Mouse (Mus musculus): ENCODE data around the gene Caml. TPM values are rescaled to one million over a fixed set of nuclear protein-coding genes. Genes with fewer than 3 reads are reported as not detected.
"Not testable (repeated sequence)": the region's sequence is repeated elsewhere in the genome, so short reads cannot be mapped to it uniquely, and the experiment has no call there.

Caml gene
- polyA plus RNA-seq, 1 experiment from 2014 or later, result 54.9 TPM

DNA sequence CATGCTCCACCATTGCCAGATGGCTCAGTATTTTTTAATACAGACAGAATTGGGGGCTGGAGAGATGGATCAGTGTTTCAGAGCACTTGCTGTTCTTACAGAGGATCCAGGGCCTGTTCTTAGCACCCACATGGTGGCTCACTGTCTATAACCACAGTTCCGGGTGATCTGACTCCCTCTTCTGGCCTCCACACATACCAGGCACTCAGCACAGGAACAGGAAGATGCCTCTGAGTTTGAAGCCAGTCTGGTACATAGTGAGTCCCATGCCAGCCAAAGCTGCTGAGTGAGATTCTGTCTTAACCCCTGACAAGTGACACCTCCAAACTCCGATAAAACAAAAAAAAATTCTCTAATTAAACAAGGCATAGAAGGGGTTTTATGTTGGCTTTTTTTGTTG lies 2.5 kb upstream of the Caml start:
- no peaks in the 10 kb centered on the region for H3K9me3 ChIP-seq (ENCODE audit: low read depth, low read length)
- H3K9ac ChIP-seq, result no peak overlapping the region
- ATAC-seq (ENCODE audit: insufficient read depth), result no peak
- TF ChIP-seq CTCF (IDR thresholded peaks at IDR 0.05; ENCODE audit: low read depth), result no peak
- no peak for DNase-seq
- H3K36me3 ChIP-seq (ENCODE audit: insufficient read depth), result peaks cover 8% of the 10 kb centered on the region; the same call in 1 of the 2 replicates
- no peak overlapping the region for H3K4me2 ChIP-seq
- H3K4me1 ChIP-seq (ENCODE audit: insufficient read depth), result peaks cover 3% of the 10 kb centered on the region; the same call in 1 of the 2 replicates
- H3K27me3 ChIP-seq (ENCODE audit: insufficient read depth, low read length), result no peaks in the 10 kb centered on the region
- WGBS, result 83% methylated on average over 2 of the region's 2 CpGs
- no peak overlapping the region for H3K27ac ChIP-seq (ENCODE audit: low read depth)
- no peak overlapping the region for H3K4me3 ChIP-seq (ENCODE audit: low read depth, low read length)

DNA sequence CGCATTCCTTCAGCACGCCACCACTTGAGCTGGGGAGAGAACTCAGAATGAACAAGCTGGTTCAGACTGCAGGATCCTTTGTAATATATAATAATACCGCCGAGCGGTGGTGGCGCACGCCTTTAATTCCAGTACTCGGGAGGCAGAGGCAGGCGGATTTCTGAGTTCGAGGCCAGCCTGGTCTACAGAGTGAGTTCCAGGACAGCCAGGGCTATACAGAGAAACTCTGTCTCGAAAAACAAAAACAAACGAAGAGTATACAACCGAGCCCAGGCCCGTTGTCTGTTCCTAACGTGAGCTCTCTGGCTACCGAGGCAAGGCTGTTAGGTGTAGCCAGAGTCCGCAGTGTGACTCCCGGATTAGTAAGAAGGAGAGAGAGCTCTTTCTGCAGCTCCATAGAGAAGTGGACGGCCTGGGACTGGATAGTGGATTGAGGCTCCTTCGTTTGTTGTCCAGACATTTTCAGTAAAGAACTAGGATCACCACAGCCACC lies 603 bp upstream of the Caml start:
- Histone ChIP-seq H3K4me3 (ENCODE audit: low read depth, low read length) (peak overlapping the region; percentile 85), H3K9ac (peak overlapping the region; percentile 78), H3K36me3 (ENCODE audit: insufficient read depth) (peaks cover 19% of the 10 kb centered on the region; the same call in 1 of the 2 replicates), H3K27ac (ENCODE audit: low read depth) (peak overlapping the region; percentile 88; the same call in 1 of the 2 replicates), H3K4me2 (peak overlapping the region; percentile 91)
- H3K27me3 ChIP-seq (ENCODE audit: insufficient read depth, low read length); ATAC-seq (ENCODE audit: insufficient read depth); DNase-seq; H3K4me1 ChIP-seq (ENCODE audit: insufficient read depth); H3K9me3 ChIP-seq (ENCODE audit: low read depth, low read length): not testable (repeated sequence)
- 17% methylated on average over 20 of the region's 20 CpGs for WGBS

GRCm38 (mm10) chr13:55634639-55635127 lies 11.9 kb downstream of the Caml start, which contains the start of gene Ddx46:
Gene Ddx46 (plus strand): TSS chr13:55635027.
- peak within 1 kb of the TSS; percentile 90 for H3K9ac ChIP-seq
- H3K36me3 ChIP-seq (ENCODE audit: insufficient read depth), result peaks cover 45% of the 10 kb centered on the region
- peaks cover 3% of the 10 kb centered on the region; the same call in 1 of the 2 replicates for H3K4me1 ChIP-seq (ENCODE audit: insufficient read depth)
- peak; percentile 90 for TF ChIP-seq CTCF (IDR thresholded peaks at IDR 0.05; ENCODE audit: low read depth)
- peak within 1 kb of the TSS; percentile 70 for H3K4me2 ChIP-seq
- peak; percentile 91 for ATAC-seq (ENCODE audit: insufficient read depth)
- WGBS, result 4% methylated on average over 30 of the region's 30 CpGs
- peak; percentile 95 for DNase-seq
- no peak within 1 kb of the TSS for H3K27ac ChIP-seq (ENCODE audit: low read depth)
- peak within 1 kb of the TSS; percentile 94 for H3K4me3 ChIP-seq (ENCODE audit: low read depth, low read length)
- no peaks in the 10 kb centered on the region for H3K9me3 ChIP-seq (ENCODE audit: low read depth, low read length)
- no peaks in the 10 kb centered on the region for H3K27me3 ChIP-seq (ENCODE audit: insufficient read depth, low read length)

- ATAC-seq (ENCODE audit: insufficient read depth) (peak; percentile 51; the same call in 1 of the 2 replicates), DNase-seq (no peak)
- Histone ChIP-seq H3K4me3 (ENCODE audit: low read depth, low read length) (peak overlapping the region; percentile 94), H3K27me3 (ENCODE audit: insufficient read depth, low read length) (no peaks in the 10 kb centered on the region), H3K9ac (peak overlapping the region; percentile 90), H3K4me2 (peak overlapping the region; percentile 70), H3K4me1 (ENCODE audit: insufficient read depth) (peaks cover 3% of the 10 kb centered on the region; the same call in 1 of the 2 replicates), H3K9me3 (ENCODE audit: low read depth, low read length) (no peaks in the 10 kb centered on the region), H3K36me3 (ENCODE audit: insufficient read depth) (peaks cover 49% of the 10 kb centered on the region), H3K27ac (ENCODE audit: low read depth) (no peak overlapping the region)
- WGBS, result under 1% methylated on average over 40 of the region's 40 CpGs
- TF ChIP-seq CTCF (IDR thresholded peaks at IDR 0.05; ENCODE audit: low read depth), result no peak
Observed at GRCm38 (mm10) chr13:55635146-55635571, 12.4 kb downstream of the Caml start.

DNA sequence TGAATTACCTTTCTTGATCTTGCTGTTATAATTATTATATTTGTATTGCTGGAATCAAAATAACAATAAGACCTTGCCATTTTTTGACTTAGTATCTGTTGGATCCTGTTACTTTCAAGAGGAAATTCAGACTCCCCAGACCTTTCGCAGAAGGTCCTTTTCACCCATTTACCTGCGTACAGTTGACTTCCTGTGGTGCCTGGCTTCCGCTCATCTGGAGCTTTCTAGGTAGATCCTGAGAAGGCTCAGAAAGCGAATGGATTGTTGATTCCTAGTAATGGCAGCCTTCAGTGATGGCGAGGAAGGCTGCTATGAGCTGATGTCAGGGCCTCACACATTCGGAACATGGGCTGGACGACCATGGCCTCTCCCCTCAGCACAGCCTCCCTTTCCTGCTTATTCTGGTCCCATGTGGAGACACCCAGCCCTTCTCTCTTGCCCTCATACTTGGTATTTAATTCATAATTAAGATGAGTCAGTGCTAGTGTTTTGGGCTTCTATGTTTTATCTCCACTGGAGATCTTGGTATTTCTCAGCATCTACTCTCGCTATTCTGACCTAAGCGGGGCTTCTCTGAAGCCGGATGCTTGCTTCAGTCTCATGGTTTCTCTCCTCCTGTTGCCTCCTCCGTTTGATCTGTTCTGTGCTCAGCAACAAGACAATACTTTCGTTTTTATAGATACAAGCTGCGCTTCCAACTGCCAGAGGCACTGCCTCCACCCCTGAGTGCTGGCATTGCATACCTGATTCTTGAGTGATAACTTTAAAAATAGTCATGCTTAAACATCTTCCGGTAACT lies 13.6 kb downstream of the Caml start:
- H3K4me3 ChIP-seq (ENCODE audit: low read depth, low read length), result peak overlapping the region; percentile 94
- H3K9ac ChIP-seq, result no peak overlapping the region
- DNase-seq (no peak), ATAC-seq (ENCODE audit: insufficient read depth) (no peak)
- no peaks in the 10 kb centered on the region for H3K9me3 ChIP-seq (ENCODE audit: low read depth, low read length)
- peaks cover 3% of the 10 kb centered on the region; the same call in 1 of the 2 replicates for H3K4me1 ChIP-seq (ENCODE audit: insufficient read depth)
- H3K36me3 ChIP-seq (ENCODE audit: insufficient read depth), result peaks cover 45% of the 10 kb centered on the region
- H3K27ac ChIP-seq (ENCODE audit: low read depth), result no peak overlapping the region
- WGBS, result 89% methylated on average over 14 of the region's 14 CpGs
- peak overlapping the region; percentile 70 for H3K4me2 ChIP-seq
- no peaks in the 10 kb centered on the region for H3K27me3 ChIP-seq (ENCODE audit: insufficient read depth, low read length)
- TF ChIP-seq CTCF (IDR thresholded peaks at IDR 0.05; ENCODE audit: low read depth), result no peak

GRCm38 (mm10) chr13:55640480-55640879 lies 17.7 kb downstream of the Caml start:
- not testable (repeated sequence) for H3K9me3 ChIP-seq (ENCODE audit: low read depth, low read length); H3K9ac ChIP-seq; H3K4me2 ChIP-seq; ATAC-seq (ENCODE audit: insufficient read depth); H3K4me1 ChIP-seq (ENCODE audit: insufficient read depth); H3K27me3 ChIP-seq (ENCODE audit: insufficient read depth, low read length); H3K27ac ChIP-seq (ENCODE audit: low read depth); H3K4me3 ChIP-seq (ENCODE audit: low read depth, low read length)
- peak; percentile 90 for DNase-seq
- 49% methylated on average over 8 of the region's 8 CpGs for WGBS
- TF ChIP-seq CTCF (IDR thresholded peaks at IDR 0.05; ENCODE audit: low read depth), result peak; percentile 82
- peaks cover 51% of the 10 kb centered on the region for H3K36me3 ChIP-seq (ENCODE audit: insufficient read depth)

GRCm38 (mm10) chr13:55644525-55644924 lies 21.7 kb downstream of the Caml start:
- Histone ChIP-seq H3K9ac (no peak overlapping the region), H3K27ac (ENCODE audit: low read depth) (no peak overlapping the region), H3K4me3 (ENCODE audit: low read depth, low read length) (no peak overlapping the region), H3K4me2 (no peak overlapping the region), H3K4me1 (ENCODE audit: insufficient read depth) (no peaks in the 10 kb centered on the region), H3K9me3 (ENCODE audit: low read depth, low read length) (no peaks in the 10 kb centered on the region), H3K27me3 (ENCODE audit: insufficient read depth, low read length) (no peaks in the 10 kb centered on the region), H3K36me3 (ENCODE audit: insufficient read depth) (peaks cover 81% of the 10 kb centered on the region)
- ATAC-seq (ENCODE audit: insufficient read depth), result no peak
- 89% methylated on average over 2 of the region's 2 CpGs for WGBS
- peak; percentile 75 for DNase-seq
- TF ChIP-seq CTCF (IDR thresholded peaks at IDR 0.05; ENCODE audit: low read depth), result peak; percentile 50

All from lung, embryonic 14.5 days (tissue).